Mouse (Mus musculus) left cerebral cortex, adult 11 months (tissue): ENCODE measurements around the gene Ttc30b.
"Not testable (repeated sequence)": the region's sequence is repeated elsewhere in the genome, so short reads cannot be mapped to it uniquely, and the experiment has no call there.

Experiments used
- DNase-seq: peaks from one replicate; pipeline ENCODE4 v3.0.0; 2022; ENCODE audit warnings: low spot score

Ttc30b gene

DNA sequence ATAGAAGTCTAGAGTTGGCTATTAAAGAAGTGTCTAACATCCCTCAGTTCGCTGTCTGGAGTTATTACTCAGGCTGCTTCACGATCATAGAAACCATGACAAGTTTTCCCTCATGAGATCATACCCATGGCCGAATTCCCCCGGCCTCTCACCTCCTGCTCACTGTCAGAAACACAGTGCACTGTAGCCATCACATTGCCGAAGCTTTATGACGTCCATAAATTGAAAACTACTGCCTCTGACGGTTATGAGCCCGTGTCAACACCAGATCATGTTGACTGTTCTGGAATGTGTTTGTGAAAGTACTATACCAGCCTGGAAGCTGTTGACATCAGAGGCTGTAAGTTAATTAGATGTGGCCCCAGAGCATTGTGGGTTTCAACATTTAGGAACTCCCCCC is 12.3 kb upstream of the Ttc30b start:
- no peak for DNase-seq

DNA sequence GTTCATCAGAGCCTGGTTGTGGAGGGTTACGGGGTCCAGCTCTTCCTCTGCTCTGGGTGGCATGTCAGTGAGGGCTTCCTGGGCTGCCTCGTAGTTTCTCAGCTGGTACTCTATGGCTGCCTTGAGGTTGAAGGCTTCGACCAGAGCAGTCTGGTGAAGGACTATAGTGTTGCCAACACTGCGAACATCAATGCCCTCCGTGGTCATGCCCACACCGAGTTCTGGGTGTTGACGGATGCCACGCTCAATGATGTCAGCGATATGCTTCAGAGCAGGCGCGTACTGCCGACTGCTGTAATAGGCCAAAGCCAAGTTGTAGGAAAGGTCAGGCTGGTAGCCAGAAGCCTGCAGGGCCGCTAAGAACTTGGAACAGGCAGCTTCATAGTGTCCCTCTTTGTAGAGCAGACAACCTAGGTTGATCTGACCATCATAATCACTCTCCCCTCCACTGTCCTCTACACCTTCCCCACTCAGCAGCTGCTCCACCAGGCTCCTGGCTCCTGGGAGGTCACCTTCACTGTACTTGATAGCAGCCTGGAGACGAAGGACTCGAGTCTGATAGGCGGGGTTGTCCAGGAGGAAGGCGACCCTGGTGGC is 767 bp downstream of the Ttc30b start:
- DNase-seq = not testable (repeated sequence)

DNA sequence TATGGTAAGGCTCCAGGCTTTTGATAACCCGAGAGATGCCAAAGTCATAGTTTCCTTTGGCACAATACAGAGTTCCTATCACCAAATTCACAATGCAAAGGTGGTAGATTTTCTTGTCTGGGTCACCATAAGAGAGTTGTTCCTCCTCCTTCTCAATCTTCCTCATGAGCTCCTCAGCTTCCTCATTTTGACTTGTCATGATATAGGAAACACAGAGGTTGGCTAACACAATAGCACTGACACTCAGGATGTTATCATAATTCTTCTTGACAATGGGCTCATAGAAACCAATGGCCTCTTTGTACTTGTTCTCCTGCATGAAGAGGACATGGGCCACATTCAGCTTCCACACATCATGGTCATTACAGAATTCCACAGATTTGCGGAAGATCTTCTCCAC is 1.7 kb downstream of the Ttc30b start:
- not testable (repeated sequence) for DNase-seq

GRCm38 (mm10) chr2:75933541-75933940 is 4.8 kb downstream of the Ttc30b start:
- no peak for DNase-seq

- DNase-seq = peak; percentile 19
Observed at GRCm38 (mm10) chr2:75930941-75931340, 7.4 kb downstream of the Ttc30b start.

- DNase-seq = no peak
Observed at GRCm38 (mm10) chr2:75929786-75930444, 8.5 kb downstream of the Ttc30b start.

- no peak for DNase-seq
Observed at GRCm38 (mm10) chr2:75929141-75929540, 9.2 kb downstream of the Ttc30b start.

DNA sequence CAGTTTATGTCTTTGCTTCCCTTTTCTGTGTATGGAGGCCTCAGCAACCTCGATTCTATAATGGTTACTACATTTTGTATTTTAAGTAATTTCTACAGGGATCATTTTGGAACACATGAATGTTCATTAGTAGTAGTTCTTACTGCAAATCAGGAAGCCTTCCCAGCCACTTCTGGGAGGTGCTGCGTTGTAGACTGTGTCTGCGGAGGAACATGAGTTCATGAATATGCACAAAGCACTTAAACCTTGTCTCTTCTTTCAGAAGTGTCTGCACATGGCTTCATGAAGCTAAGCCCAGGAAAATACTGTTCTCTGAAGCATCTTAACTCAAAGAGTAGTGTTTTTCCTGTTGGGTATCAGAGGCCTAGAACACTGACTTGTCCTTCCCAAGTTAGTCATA is 10.4 kb downstream of the Ttc30b start:
- DNase-seq = no peak

- DNase-seq = no peak
Observed at GRCm38 (mm10) chr2:75926061-75926460, 12.3 kb downstream of the Ttc30b start.

- no peak for DNase-seq
Observed at GRCm38 (mm10) chr2:75923807-75924340, 14.5 kb downstream of the Ttc30b start.

DNA sequence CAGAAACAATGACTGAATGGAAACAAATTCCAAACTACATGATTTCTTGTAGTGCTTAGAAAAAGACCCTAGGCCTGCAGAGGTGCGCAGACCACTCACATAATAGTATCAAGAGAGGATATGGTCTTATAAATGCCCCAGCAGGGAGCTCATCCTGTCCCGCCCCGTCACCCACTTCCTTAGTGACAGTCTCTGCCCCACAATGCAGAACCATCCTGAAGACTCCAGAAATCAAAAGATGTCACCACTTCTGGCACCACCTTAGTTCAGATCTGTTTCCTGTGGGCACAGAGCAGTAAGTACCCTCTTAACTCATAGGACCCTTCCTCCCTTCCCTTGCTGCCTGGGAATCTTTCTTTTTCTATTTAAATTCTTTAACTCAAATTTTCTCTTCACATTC is 23.3 kb downstream of the Ttc30b start:
- DNase-seq = no peak

DNA sequence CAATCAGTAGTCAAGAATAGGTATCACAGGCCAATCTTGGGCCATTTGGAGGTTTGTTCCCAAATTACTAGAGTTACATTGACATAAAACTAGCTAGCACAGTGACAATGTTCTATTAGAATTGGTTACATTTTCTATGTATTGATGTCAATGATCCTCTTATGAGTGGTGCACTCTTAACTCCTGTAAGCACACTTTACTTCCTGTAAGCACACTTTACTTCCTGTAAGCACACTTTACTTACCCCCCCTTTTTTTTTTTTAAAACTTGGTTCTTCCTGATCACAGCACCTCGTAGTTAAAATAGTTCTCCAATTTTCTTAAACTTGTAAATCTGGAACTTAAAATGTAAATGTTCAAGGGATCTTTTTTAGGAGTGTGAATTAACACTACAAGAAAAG is 31.2 kb downstream of the Ttc30b start:
- DNase-seq = no peak

DNA sequence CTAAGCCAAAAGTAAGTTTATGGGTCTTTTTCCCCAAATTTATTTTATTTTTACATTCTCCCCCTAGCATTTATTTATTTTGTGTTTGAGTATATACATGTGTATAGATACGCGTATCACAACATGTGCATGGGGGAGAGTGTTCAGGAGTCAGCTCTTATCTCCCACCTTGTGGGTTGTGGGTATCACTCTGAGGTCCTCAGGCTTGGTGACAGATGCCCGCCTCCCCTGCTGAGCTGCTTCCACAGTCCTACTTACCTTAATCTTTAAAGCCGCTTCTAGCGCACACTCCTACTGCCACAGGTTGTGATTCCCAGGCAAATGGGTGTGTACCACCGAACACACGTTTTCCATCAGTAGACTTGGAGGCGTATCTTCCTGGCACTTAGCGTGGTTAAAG is 36.5 kb downstream of the Ttc30b start:
- no peak for DNase-seq

GRCm38 (mm10) chr2:75900281-75900680 is 38.1 kb downstream of the Ttc30b start:
- no peak for DNase-seq

GRCm38 (mm10) chr2:75895711-75896110 is 42.7 kb downstream of the Ttc30b start:
- no peak for DNase-seq

DNA sequence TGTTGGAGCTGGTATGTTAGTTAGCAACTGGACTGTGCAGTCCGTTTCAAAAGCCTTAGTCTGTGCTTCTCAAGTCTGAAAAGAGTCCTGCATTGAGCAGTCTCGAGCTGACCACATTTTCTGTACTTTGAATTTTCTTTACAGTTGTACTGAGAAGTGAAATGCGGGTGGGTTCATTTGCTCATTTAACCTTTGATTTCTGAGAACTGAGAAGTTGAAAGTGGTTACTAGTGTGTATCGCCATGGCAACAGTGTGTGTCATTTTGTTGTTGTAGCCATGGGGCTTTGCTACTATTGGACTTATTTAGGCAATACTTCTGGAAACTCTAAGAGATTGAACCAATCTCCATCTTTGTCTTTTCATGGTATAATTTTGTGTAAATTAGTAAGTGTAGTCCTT is 46.4 kb downstream of the Ttc30b start:
- no peak for DNase-seq
